Mouse (Mus musculus): ENCODE data around the gene Zfp709.
A peak's percentile ranks its signal among the peaks of the same experiment; 100 is the strongest.
"Not testable (repeated sequence)": the region's sequence is repeated elsewhere in the genome, so short reads cannot be mapped to it uniquely, and the experiment has no call there.

Zfp709 gene

GRCm38 (mm10) chr8:71925791-71926190 is 44.0 kb downstream of the Zfp709 start:
- DNase-seq (ENCODE audit: low spot score in 2 of 2) = no peak

- DNase-seq (ENCODE audit: low spot score in 2 of 2) = peak in 1 of 2 experiments; percentile 17
Observed at GRCm38 (mm10) chr8:71926551-71926950, 44.7 kb downstream of the Zfp709 start.

GRCm38 (mm10) chr8:71927779-71928178 is 46.0 kb downstream of the Zfp709 start:
- no peak for DNase-seq (ENCODE audit: low spot score in 2 of 2)

GRCm38 (mm10) chr8:71938037-71938436 is 56.2 kb downstream of the Zfp709 start:
- not testable (repeated sequence) for DNase-seq (ENCODE audit: low spot score in 2 of 2)

GRCm38 (mm10) chr8:71940293-71941208 is 58.7 kb downstream of the Zfp709 start:
- DNase-seq (ENCODE audit: low spot score in 2 of 2) = no peak

GRCm38 (mm10) chr8:71941776-71942175 is 60.0 kb downstream of the Zfp709 start:
- no peak for DNase-seq (ENCODE audit: low spot score in 2 of 2)

Measured in natural killer cell, adult 2 months (primary cell).